Mouse (Mus musculus): ENCODE results near the gene Polr2b. TPM values are rescaled to one million over a fixed set of nuclear protein-coding genes. Genes with fewer than 3 reads are reported as not detected.

The Polr2b gene
- polyA plus RNA-seq, 1 experiment, result 46.4 TPM

GRCm38 (mm10) chr5:77348901-77349300, 39.0 kb downstream of the Polr2b start:
- H3K27me3 ChIP-seq (ENCODE audit: control insufficient read depth, insufficient read depth, low read length), result no peaks in the 10 kb centered on the region
- TF ChIP-seq POLR2A (IDR thresholded peaks at IDR 0.05; ENCODE audit: borderline replicate concordance, insufficient read depth, low read length) (no peak), CTCF (IDR thresholded peaks at IDR 0.05; ENCODE audit: borderline replicate concordance, insufficient read depth, low read depth, low read length) (no peak)
- DNase-seq, result no peak
- H3K27ac ChIP-seq (ENCODE audit: insufficient read depth, low read length), result no peak overlapping the region
- WGBS, result 78% methylated on average over 8 of the region's 8 CpGs
- no peak overlapping the region for H3K4me3 ChIP-seq (replicated peaks; ENCODE audit: insufficient read depth, low read depth, low read length)
- no peaks in the 10 kb centered on the region for H3K4me1 ChIP-seq (ENCODE audit: control insufficient read depth, insufficient read depth, low read length)

DNA sequence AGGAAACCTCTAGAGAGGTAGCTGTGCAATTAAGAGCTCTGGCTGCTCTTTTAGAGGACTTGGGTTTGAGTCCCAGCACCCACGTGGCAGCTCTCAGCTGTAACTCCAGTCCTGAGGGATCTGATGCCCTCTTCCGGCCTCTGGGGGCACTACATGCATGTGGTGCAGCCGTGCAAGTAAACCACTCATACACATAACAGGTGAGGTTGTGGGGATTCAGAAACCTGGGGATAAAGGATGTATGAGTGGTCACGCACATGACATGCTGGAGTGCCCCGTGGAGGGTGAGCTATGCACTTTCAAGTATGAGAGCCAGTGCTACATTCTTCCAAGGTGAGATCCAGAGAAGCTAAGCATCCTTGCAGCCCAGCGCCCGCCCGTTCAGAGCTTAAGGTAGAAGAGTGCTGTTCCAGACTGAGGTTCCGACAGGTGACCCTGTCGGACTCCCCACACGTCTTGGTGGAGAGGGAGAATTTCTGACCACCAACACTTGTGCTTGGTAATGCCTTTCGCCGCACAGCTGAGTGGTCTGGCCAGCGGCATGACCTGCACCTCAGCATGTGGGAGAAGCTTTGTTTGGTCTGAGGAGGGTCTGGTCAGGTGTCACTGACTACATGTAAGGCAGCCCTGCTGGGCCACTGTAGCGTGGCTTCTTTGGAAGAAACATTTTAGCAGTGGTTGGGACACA, 40.2 kb downstream of the Polr2b start:
- H3K4me3 ChIP-seq (replicated peaks; ENCODE audit: insufficient read depth, low read depth, low read length), result no peak overlapping the region
- DNase-seq, result no peak
- TF ChIP-seq CTCF (IDR thresholded peaks at IDR 0.05; ENCODE audit: borderline replicate concordance, insufficient read depth, low read depth, low read length) (no peak), POLR2A (IDR thresholded peaks at IDR 0.05; ENCODE audit: borderline replicate concordance, insufficient read depth, low read length) (no peak)
- no peaks in the 10 kb centered on the region for H3K4me1 ChIP-seq (ENCODE audit: control insufficient read depth, insufficient read depth, low read length)
- no peaks in the 10 kb centered on the region for H3K27me3 ChIP-seq (ENCODE audit: control insufficient read depth, insufficient read depth, low read length)
- no peak overlapping the region for H3K27ac ChIP-seq (ENCODE audit: insufficient read depth, low read length)
- WGBS, result 91% methylated on average over 15 of the region's 15 CpGs

GRCm38 (mm10) chr5:77351691-77352090, 41.7 kb downstream of the Polr2b start:
- H3K27me3 ChIP-seq (ENCODE audit: control insufficient read depth, insufficient read depth, low read length), result no peaks in the 10 kb centered on the region
- DNase-seq, result no peak
- H3K4me3 ChIP-seq (replicated peaks; ENCODE audit: insufficient read depth, low read depth, low read length), result no peak overlapping the region
- no peak for TF ChIP-seq CTCF (IDR thresholded peaks at IDR 0.05; ENCODE audit: borderline replicate concordance, insufficient read depth, low read depth, low read length)
- TF ChIP-seq POLR2A (IDR thresholded peaks at IDR 0.05; ENCODE audit: borderline replicate concordance, insufficient read depth, low read length), result no peak
- H3K27ac ChIP-seq (ENCODE audit: insufficient read depth, low read length), result no peak overlapping the region
- WGBS, result 49% methylated on average over 9 of the region's 9 CpGs
- no peaks in the 10 kb centered on the region for H3K4me1 ChIP-seq (ENCODE audit: control insufficient read depth, insufficient read depth, low read length)

DNA sequence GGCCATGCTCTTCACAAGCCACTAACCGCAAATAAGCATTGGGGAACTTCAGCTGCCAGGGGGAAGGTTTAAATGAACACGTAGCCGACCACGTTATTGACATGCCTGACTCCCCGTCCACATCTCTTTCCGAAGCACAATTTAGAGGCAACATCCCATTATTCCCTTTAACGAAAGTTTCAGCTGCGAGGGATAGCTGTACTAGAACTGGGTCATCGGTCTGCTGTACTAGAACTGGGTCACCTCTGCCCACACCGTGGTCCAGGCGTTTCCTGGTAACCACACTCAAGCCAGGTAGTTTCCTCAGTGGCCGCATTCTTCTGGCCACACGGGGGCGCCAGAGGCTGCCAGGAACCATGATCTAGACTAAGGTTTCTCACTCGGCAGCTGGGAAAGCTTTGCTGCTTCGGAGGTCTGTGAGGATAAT, 44.4 kb downstream of the Polr2b start:
- DNase-seq, result peak; percentile 72 to 81
- TF ChIP-seq POLR2A (IDR thresholded peaks at IDR 0.05; ENCODE audit: borderline replicate concordance, insufficient read depth, low read length) (no peak), CTCF (IDR thresholded peaks at IDR 0.05; ENCODE audit: borderline replicate concordance, insufficient read depth, low read depth, low read length) (peak; percentile 83)
- WGBS, result 5% methylated on average over 16 of the region's 16 CpGs
- Histone ChIP-seq H3K27ac (ENCODE audit: insufficient read depth, low read length) (no peak overlapping the region), H3K27me3 (ENCODE audit: control insufficient read depth, insufficient read depth, low read length) (no peaks in the 10 kb centered on the region), H3K4me1 (ENCODE audit: control insufficient read depth, insufficient read depth, low read length) (no peaks in the 10 kb centered on the region), H3K4me3 (replicated peaks; ENCODE audit: insufficient read depth, low read depth, low read length) (peak overlapping the region; percentile 48)

DNA sequence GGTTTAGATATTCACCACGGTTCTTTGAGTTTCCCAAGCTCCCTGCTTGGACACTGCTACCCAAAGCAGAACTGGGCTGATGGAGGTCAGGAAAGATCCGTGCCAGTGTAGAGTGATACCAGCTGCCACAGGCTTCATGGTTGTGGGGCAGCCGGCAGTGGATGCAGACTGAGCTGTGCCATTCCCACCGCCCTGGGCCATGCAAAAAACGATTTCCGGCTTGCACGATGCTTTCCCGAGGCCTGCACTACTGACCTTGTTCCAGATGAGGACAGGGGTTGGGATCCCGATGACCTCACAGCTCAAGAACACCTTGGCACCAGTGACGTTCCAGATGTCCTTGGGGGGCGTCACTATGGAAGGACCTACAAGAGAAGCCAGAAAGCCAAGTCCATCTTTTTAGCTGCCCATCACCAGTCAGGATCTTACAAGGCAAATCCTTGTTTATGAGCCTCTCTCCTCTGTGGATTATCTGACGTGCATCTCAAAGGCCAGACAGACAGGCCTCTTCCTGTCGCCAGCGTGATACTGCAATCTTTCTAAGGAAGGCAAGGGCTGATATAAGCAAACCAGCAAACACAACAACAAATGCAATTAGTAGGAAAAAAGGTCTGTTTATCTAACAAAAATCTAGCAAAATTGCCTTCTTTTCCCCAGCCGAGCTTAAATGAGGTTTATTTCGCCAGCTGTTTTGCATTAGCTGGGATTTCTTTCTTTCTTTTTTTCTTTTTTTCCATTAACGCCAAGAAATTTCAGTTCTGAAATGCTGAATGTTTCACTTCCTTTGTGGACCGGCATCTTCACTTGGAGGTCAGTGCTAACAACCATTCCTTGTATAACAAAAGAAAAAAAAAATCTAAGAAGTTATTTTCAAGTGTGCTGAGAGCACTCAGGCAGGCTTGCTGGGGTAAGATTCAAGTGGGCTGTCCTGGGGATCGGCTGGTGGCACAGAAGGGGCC, 45.6 kb downstream of the Polr2b start:
- Histone ChIP-seq H3K27ac (ENCODE audit: insufficient read depth, low read length) (no peak overlapping the region), H3K4me1 (ENCODE audit: control insufficient read depth, insufficient read depth, low read length) (no peaks in the 10 kb centered on the region), H3K4me3 (replicated peaks; ENCODE audit: insufficient read depth, low read depth, low read length) (no peak overlapping the region), H3K27me3 (ENCODE audit: control insufficient read depth, insufficient read depth, low read length) (no peaks in the 10 kb centered on the region)
- WGBS, result 89% methylated on average over 19 of the region's 19 CpGs
- TF ChIP-seq POLR2A (IDR thresholded peaks at IDR 0.05; ENCODE audit: borderline replicate concordance, insufficient read depth, low read length), result no peak
- DNase-seq, result no peak

DNA sequence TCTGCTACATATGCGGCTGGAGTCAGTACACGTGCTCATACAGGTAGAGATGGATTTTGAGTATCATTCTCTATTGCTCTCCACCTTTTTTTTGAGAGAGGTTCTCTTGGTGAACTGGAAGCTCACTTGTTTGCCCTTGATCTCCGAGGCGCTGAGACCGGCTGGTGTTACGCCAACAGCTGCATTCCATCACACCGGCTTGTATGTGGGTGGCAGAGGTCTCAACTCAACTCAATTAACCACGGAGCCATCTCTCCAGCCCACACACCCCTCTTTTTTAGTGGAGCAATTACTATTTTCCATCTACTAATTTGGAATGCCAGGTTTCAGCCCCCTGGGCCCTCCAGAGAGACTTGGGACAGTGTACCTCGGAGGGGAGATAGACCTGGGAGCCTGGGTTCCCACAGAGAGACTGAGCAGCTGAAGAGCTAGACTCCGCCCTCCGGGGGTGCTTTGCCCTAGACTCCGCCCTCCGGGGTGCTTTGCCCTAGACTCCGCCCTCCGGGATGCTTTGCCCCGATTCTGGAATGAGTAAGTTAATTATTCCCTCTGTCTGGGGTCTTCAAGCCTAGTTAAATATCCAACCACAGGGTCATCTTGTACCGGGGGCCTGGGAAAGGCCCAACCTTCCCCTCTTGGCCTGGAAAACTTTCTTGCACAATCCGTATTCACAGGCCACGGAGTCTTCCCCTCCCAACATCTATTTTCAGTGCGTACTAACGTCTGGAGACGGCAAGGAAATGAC, 47.6 kb downstream of the Polr2b start:
- TF ChIP-seq POLR2A (IDR thresholded peaks at IDR 0.05; ENCODE audit: borderline replicate concordance, insufficient read depth, low read length) (no peak), CTCF (IDR thresholded peaks at IDR 0.05; ENCODE audit: borderline replicate concordance, insufficient read depth, low read depth, low read length) (no peak)
- Histone ChIP-seq H3K4me1 (ENCODE audit: control insufficient read depth, insufficient read depth, low read length) (no peaks in the 10 kb centered on the region), H3K27me3 (ENCODE audit: control insufficient read depth, insufficient read depth, low read length) (no peaks in the 10 kb centered on the region), H3K4me3 (replicated peaks; ENCODE audit: insufficient read depth, low read depth, low read length) (peak overlapping the region; percentile 51), H3K27ac (ENCODE audit: insufficient read depth, low read length) (no peak overlapping the region)
- peak in 1 of 2 experiments; percentile 13 for DNase-seq
- 31% methylated on average over 22 of the region's 22 CpGs for WGBS

DNA sequence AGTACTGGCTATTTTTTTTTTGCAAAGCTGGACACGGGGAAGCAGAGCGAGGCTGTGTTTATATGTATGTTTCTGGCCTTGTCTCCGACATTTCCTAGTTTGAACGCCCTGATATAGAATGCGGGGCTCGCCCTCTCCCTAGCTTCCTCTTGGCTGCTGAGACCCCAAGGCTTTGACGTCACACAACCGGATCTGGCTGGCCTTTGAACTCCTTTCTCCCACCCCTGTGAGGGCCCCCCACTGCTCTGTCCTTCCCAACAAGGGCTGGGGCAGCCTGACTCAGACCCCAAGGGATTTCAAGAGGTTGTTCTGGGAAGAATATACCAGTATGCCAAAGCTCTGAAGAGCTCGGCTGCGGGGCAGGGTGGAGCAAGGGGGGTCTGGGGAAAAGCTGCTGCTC, 48.4 kb downstream of the Polr2b start:
- TF ChIP-seq POLR2A (IDR thresholded peaks at IDR 0.05; ENCODE audit: borderline replicate concordance, insufficient read depth, low read length), result no peak
- no peak for TF ChIP-seq CTCF (IDR thresholded peaks at IDR 0.05; ENCODE audit: borderline replicate concordance, insufficient read depth, low read depth, low read length)
- Histone ChIP-seq H3K4me3 (replicated peaks; ENCODE audit: insufficient read depth, low read depth, low read length) (no peak overlapping the region), H3K4me1 (ENCODE audit: control insufficient read depth, insufficient read depth, low read length) (no peaks in the 10 kb centered on the region), H3K27me3 (ENCODE audit: control insufficient read depth, insufficient read depth, low read length) (no peaks in the 10 kb centered on the region), H3K27ac (ENCODE audit: insufficient read depth, low read length) (no peak overlapping the region)
- WGBS, result 12% methylated on average over 10 of the region's 10 CpGs
- DNase-seq, result no peak
